Mouse (Mus musculus): ENCODE results near the gene Tenm2.

DNA sequence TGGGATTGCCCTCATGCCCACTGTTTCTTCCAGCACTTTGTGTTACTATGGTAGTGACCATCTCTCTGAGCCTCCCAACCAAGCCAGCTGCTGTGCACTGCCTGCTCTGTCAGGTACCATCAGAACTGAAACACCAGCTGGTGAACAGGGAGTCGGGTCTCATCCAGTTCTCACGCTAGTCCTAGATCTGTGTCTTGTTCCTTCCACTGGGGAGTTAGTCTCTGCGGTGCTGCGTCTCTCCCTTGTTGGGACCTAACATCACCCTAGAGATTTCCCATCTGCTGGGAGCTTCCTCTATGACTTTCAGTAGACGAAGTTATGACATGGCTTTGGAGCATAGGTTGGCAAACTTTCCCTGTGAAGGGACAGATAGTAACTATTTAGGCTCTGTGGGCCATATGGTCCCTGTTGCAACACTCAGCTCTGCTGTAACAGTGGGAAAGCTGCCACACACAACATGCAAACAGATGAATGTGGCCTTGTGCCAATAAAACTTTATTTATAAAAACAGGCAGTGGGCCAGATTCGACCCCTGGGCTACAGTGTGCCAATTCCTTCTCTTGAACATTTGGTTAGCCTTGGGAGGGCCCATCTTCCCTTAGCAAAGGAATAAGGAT, 1066.7 kb downstream of the Tenm2 start:
- TF ChIP-seq CTCF (IDR thresholded peaks at IDR 0.05; ENCODE audit: control insufficient read depth, insufficient read depth, low read length), result no peak
- no peak for TF ChIP-seq POLR2A (IDR thresholded peaks at IDR 0.05; ENCODE audit: borderline replicate concordance, control insufficient read depth, low read depth, low read length)

All from bone marrow, adult 2 months (tissue).